Mouse (Mus musculus) neural tube, embryonic 13.5 days (tissue): ENCODE measurements around the gene Mup12. TPM values are rescaled to one million over a fixed set of nuclear protein-coding genes. Genes with fewer than 3 reads are reported as not detected.
"Not testable (repeated sequence)": the region's sequence is repeated elsewhere in the genome, so short reads cannot be mapped to it uniquely, and the experiment has no call there.

Experiments used
- ATAC-seq: fragments of 200-750 bp; cut with Nextera tagmentation; 2 replicates; pipeline ENCODE4 v1.8.0; 2017; ENCODE audit warnings: low read depth, mild to moderate bottlenecking, moderate TSS enrichment, moderate library complexity
- H3K27ac ChIP-seq: fragments of 300-500 bp; sonication (generic); replicated peaks from 2 replicates; pipeline ENCODE4 v1.5.1; 2015; ENCODE audit warnings: moderate library complexity, mild to moderate bottlenecking, inconsistent platforms
- H3K27me3 ChIP-seq: fragments of 300-500 bp; sonication (generic); 2 replicates; pipeline ENCODE4 v1.6.1; 2015; ENCODE audit warnings: mild to moderate bottlenecking, inconsistent platforms
- H3K36me3 ChIP-seq: fragments of 300-500 bp; sonication (generic); 2 replicates; pipeline ENCODE4 v1.6.1; 2015; ENCODE audit warnings: mild to moderate bottlenecking, inconsistent platforms
- H3K4me1 ChIP-seq: fragments of 300-500 bp; sonication (generic); replicated peaks from 2 replicates; pipeline ENCODE4 v1.6.1; 2015; ENCODE audit warnings: inconsistent platforms
- H3K4me2 ChIP-seq: fragments of 300-500 bp; sonication (generic); 2 replicates; pipeline ENCODE4 v1.6.1; 2015; ENCODE audit warnings: inconsistent platforms, mild to moderate bottlenecking, moderate library complexity
- H3K4me3 ChIP-seq: fragments of 300-500 bp; sonication (generic); 2 replicates; pipeline ENCODE4 v1.5.1; 2015; ENCODE audit warnings: mild to moderate bottlenecking, inconsistent platforms
- H3K9ac ChIP-seq: fragments of 300-500 bp; sonication (generic); 2 replicates; pipeline ENCODE4 v1.6.1; 2015; ENCODE audit warnings: moderate library complexity, mild to moderate bottlenecking, inconsistent platforms
- H3K9me3 ChIP-seq: fragments of 300-500 bp; sonication (generic); 2 replicates; pipeline ENCODE4 v1.6.1; 2016; ENCODE audit warnings: inconsistent platforms
- WGBS: fragments of 180-500 bp; shearing (Covaris S2); methylation state at CpG from one replicate; pipeline ENCODE4 v1.1.7; 2015; 5-methylcytosine and 5-hydroxymethylcytosine counted together
- polyA plus RNA-seq: library from polyadenylated mRNA; unstranded; fragments of >200 nt; fragmentation: Nextera tagmentation; extraction: Ambion mirVana; gene quantifications from 2 replicates; pipeline ENCODE4 v1.2.1, GENCODE M21; 2015

Gene Mup12
- not detected in 2 replicates for polyA plus RNA-seq

- not testable (repeated sequence) for H3K4me1 ChIP-seq, H3K4me3 ChIP-seq, H3K9me3 ChIP-seq, H3K27ac ChIP-seq, H3K4me2 ChIP-seq, H3K36me3 ChIP-seq, ATAC-seq, H3K9ac ChIP-seq, H3K27me3 ChIP-seq
- 89% methylated on average over 3 of the region's 4 CpGs for WGBS
These were observed at the start of gene Mup12 for GRCm38 (mm10) chr4:60741226-60741625. Gene Mup12 (minus strand): TSS chr4:60741326.

Other genes with a start within 250 kb of the Mup12 start
- not detected in 2 replicates for gene Mup1, start 239.4 kb downstream of the Mup12 start, polyA plus RNA-seq
- not detected in 2 replicates for gene Mup10, start 159.1 kb downstream of the Mup12 start, polyA plus RNA-seq
- gene Mup11, start 78.9 kb downstream of the Mup12 start, polyA plus RNA-seq = not detected in 2 replicates
- not detected in 2 replicates for gene Mup22, start 80.1 kb upstream of the Mup12 start, polyA plus RNA-seq